Mouse (Mus musculus) cerebellum, postnatal 25 days (tissue): Measurements from ENCODE around the gene Wdtc1.

Experiments used
- DNase-seq, 2 experiments: peaks; one replicate each; pipeline ENCODE4 v3.0.0; 2021; ENCODE audit warnings: mixed read lengths in 2 of 2

Wdtc1 gene

DNA sequence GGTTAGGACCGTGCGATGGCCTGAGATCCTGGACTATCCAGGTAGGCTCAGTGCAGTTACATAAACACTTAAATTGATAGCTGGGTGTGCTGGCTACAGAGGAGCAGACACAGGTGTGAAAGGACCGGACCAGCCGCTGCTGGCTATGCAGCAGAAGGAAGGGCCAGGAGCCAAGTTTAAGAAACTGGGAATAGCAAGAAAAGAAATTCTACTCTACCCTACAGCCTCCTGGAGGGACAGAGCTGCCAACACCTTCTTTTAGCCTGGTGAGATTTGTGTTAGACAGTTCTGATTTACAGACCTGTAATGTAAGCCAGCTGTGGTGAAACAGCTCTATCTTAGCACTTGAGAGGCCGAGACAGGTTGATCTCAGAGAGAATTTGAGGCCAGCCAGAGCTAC is 37.3 kb downstream of the Wdtc1 start:
- no peak for DNase-seq

DNA sequence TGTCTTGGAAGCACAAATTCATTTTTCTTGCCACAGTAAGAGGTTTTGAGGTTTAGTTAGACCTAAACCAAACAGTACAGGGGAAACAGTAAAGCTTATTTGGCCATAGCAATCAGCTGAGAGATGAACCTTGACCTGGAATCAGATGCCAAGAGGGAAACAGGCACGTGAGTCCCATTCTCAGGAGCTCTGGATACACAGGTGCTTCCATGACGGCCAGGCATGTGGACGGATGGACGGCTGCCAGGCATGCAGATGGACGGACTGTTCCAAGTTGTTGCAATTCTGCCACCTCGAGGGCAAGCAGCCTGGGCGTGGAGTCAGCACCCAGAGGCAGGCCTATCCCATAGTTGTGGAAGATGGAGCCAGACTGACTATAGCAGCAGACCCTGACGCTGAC is 38.4 kb downstream of the Wdtc1 start:
- DNase-seq = peak; percentile 89 to 94

DNA sequence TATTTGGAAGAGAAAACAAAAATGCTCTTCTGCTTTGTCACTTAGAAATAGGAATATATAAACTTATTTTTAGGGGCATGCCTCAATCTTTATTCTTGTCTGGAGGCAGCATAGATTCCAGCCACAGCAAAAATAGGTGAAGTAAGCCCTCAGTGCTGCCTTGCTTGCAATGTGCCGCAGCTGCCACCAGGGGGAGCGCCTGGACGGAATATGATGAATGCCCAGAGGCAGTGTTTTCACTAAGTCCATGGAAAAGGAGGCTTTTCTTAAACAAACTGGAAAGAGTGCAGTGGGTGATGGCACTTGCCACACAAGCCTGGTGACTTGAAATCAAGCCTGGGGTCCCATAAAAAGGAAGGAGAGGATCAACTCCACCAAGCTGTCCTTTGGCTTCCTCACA is 43.3 kb downstream of the Wdtc1 start:
- peak; percentile 94 for DNase-seq

DNA sequence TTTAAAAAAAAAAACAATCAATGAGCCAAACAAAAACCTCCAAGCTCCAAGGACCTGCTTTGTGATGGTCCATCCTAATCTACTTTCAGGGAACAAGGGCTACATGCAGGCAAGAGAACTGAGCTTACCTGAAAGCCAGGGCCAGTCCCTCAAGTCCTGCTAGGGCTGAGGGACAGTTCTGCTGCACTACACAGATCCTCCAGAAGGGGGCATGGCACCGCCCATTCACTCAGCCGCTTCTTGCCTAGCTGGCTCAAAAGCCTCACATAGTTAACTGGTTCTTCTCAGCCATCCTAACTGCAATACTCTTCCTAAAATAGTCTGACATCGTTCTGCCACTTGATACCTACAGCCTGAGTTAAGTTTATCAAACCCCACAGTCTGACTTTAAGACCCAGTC is 46.0 kb downstream of the Wdtc1 start:
- peak; percentile 77 to 85 for DNase-seq

DNA sequence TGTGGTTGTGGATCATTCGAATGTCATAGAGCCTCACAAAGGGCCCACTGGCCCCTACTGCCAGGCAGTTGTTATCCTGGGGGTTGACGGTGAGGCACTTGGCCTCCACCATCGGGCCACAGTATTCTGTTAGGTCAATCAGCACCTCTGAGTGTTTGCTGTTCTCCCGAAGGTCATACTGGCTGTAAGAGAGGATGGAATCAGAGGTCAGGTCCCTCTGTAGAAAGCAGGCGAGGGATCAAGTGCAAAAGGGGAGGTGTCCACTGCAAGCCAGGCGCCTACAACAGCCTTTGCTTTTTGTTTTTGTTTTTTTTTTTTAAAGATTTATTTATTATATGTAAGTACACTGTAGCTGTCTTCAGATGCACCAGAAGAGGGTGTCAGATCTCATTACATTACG is 47.5 kb downstream of the Wdtc1 start:
- DNase-seq = no peak

GRCm38 (mm10) chr4:133304770-133305169 is 48.5 kb downstream of the Wdtc1 start:
- no peak for DNase-seq

GRCm38 (mm10) chr4:133302668-133303067 is 50.6 kb downstream of the Wdtc1 start:
- no peak for DNase-seq

DNA sequence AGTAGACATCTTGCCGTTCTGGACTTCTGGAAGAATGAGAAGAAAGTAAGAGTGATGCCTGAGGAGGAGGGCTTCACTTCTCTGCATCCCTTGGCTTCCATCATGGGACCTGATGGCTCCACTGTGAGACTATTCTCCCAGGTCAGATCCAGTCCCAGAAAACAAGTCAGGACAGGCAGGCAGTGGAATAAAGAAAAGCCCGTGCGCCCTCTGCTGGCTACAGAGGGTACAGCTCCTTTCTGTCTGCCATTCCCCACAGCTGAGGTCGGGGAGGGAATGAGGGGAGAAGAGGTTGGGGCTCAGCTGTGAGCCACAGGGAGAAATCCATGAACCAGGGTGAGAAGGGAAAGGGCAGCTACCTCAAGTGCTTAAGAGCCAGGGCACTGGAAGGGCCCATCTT is 51.5 kb downstream of the Wdtc1 start:
- DNase-seq = peak; percentile 90 to 92

DNA sequence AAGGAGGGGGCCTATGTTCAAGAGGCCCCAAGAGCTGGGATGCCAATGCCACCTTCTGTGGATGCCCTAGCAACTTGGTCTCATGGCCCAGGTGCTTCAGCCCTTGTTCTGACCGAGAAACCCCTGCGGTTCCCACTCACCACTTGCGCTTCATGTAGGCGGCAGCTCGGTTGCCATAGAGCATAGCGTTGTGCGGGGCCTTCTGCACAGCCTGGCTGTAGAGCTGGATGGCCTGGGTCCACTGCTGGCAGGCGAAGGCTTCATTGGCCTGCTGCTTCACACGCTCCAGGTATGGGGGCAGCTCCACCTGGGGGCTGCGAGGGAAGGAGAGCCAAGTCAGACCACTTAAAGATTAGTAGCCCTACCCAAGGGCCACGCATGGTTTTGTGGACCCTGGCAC is 52.9 kb downstream of the Wdtc1 start:
- no peak for DNase-seq

GRCm38 (mm10) chr4:133299701-133300100 is 53.6 kb downstream of the Wdtc1 start:
- peak; percentile 83 to 89 for DNase-seq

DNA sequence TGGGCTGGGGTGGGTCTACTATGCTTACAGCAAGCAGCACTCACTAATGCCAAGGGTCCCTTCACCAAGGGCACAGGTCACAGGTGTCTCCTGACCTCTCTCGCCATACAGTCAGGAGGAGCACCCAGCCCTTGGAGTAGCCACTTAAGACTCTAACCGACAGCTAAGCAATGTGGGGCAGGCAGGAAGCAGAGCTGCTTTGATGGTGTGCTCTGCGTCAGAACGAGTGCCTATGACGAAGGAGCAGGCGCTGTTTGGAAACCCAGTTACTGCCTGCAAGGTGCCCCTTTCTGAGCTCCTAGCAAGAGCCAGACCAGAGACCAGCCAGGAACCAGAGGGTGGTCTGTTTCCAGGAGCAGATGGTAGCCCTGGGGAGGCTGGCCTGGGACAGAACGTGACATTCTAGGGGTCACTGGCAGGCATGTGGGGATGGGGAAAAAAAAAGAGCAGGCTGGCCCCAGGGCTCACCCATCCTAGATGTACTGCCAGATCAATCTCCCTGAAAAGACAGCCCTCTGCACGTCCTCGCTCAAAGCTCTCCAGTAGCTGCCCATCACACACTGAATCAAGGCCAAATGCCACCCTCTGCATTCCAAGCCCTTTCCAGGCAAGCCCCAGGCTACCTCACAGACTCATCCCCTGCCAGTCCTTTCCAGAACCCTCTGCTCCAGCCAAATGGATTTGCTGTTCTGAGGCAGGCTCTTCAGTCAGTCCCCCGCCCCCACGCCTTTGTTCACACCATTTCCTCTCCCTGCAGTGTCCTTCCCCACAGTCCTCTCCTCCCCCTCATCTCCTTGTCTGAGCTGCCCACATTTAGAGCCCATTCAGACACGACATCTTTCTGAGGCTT is 54.5 kb downstream of the Wdtc1 start:
- DNase-seq = peak; percentile 91 to 92

- peak; percentile 94 to 96 for DNase-seq
Measured at GRCm38 (mm10) chr4:133297801-133298238, 55.5 kb downstream of the Wdtc1 start.

DNA sequence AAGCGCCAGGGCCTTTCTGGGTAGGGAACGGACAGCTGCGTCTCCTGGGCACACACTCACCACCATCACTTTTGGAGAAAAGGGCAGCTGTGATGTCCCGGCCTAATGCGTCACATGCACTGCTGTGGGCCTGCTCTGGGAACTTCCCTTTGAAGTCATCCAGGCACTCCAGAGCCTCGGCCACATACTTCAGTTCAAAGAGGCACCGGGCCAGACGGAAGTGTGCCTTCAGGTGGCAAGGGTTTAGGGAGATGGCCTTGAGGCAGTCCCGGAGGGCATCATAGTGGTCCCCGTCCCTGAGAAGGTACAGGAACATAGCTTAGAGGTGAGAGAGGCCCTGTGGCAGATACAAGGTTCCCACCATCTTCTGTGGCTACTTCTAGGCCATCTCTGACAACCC is 55.9 kb downstream of the Wdtc1 start:
- peak; percentile 45 to 55 for DNase-seq

DNA sequence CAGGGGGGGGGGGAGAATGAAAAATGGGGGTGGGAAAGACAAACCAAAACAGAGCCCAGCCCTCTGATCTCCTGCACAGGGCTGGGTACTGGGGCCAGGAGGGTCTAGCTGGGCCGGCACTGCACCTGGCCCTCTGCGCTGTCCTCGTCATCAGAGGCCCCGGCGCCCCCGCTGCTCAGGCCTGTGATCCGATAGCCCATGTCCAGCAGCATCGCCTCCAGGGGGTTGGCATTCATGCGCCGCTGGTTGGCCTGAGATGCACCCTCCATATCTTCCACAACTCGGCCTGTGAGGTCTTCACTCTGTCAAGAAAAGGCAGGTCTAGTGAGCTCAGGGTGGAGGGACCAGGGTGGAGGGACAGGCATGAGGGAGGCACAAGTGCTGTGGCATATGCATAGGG is 59.2 kb downstream of the Wdtc1 start:
- no peak for DNase-seq

DNA sequence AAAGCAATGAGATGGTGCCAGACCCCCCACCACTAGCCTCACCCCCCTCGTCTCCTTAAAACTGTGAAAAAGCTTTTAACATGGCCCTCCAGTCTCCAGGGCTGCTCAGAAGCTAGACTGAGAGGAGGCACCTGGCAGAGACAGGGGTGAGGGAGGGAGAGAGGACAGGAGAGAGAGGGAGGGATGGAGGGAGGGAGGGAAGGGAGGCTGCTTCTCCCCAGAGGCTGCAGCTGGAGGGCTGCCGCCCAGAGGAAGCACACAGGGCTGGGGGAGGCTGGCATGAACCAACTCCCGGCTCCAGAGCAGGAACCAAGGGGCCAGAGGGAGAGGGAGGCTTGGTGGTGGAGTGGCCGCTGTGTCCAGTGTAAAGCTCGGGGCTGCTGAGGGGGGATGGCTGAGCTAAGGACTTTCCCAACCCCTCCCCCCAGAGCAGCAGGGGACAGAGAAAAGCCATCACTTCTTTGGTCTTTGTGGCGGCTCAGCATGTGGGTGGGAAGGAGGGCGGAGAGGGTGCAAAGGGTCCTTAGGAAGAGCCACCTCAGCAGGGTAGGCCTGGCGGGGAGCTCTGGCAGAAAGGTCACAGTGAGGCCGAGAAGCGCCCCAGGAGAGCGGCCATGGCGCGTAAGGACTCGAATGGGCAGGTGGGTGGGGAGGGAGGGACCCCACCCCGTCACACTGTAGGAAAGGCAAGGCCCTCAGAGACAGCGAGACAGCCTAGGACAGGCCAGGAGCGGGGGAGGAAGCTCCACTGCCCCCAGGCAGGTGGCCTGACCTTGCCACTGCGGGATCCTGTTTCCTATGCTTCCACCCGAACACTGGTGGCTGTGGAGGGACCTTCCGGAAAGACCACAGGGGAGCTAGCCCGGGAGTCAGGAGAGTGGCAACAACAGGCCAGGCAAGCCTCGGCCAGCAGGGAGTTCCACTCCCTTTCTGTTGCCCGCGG is 60.1 kb downstream of the Wdtc1 start:
- no peak for DNase-seq

GRCm38 (mm10) chr4:133292405-133292804 is 60.9 kb downstream of the Wdtc1 start:
- no peak for DNase-seq

- no peak for DNase-seq
Measured at GRCm38 (mm10) chr4:133291255-133291654, 62.0 kb downstream of the Wdtc1 start.

GRCm38 (mm10) chr4:133286476-133287077 is 66.7 kb downstream of the Wdtc1 start:
- DNase-seq = no peak

DNA sequence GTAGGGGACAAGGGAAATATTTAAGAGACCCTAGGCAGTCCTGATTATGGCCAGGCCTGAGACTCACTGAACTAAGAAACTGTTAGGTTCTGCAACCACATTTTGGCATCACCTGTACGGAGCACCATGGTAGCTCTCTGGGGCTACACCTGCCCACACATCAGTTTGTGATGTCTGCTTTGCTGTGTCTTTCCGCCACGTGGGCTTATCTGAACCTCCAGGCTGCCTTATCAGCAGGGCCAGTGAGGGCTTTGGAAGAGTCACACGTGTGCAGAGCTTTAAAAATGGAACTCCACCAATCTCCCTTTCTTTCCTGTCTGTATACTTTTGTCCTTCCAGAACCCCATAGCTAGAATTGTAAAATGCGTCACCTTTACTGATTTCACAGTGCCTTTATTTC is 67.3 kb downstream of the Wdtc1 start:
- DNase-seq = no peak

DNA sequence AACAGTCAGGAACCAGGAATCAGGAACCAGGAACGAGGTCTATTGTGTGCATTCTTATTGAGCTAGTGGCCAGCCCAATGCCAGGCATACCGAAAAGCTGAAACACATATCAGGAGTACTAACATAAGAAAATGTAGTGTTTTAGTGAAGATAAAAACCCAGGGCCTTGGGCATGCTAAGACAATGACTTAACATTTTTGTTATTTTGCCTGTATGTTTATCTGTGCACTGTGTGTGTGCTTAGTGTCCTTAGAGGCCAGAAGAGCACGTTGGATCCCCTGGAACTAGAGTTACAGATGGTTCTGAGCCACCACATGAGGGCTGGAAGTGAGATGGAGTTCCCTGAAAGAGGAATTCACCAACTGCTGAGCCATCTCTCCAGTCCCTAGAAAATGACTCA is 68.0 kb downstream of the Wdtc1 start:
- DNase-seq = no peak

DNA sequence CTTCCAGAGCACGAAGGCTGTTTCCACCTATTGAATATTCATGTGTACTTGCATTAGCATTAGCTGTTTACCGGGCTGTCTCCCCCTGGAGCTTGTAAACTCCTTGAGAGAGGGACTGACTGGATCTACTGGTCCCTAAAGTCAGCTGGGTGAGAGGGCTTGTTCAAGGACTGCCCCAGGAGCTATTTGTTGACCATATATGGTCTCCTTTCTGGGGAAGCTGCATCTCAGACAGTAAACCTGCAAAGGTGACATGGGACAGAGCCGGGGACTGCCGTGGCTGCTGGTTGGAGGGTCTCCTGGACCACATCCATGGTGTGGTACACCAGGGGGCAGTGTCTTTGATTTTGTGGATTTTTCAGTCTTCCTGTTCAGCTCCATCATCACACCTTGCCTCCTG is 70.6 kb downstream of the Wdtc1 start:
- DNase-seq = no peak

DNA sequence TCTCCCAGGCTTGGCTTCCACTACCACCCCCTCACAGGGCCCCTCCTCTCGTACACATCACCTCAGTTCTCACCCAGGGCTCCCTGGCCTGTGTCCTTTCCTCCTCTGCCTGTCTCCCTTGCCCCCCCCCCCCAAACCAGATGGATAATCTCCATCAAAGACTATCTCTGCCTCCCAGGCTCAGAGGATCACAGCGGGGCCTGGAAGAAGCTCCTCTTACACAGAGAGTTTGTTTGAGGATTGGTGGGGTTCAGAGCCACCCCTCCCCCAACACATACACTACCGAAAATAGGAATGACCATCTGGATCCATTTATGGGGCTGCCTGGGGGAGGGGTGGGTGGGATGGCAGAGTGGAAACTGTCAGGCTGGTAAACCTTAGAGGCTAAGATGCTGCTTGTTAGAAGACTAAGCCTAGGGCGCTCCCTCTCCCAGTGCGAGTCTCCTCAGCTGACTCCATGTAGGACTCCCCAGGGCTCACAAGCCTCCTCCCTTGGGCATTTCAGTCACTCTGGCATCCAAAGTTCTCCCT is 71.3 kb downstream of the Wdtc1 start:
- DNase-seq = peak; percentile 38 to 59

GRCm38 (mm10) chr4:133281513-133281912 is 71.8 kb downstream of the Wdtc1 start:
- DNase-seq = no peak
